Mouse (Mus musculus): ENCODE data around the gene 3110082I17Rik.
"Not testable (repeated sequence)": the region's sequence is repeated elsewhere in the genome, so short reads cannot be mapped to it uniquely, and the experiment has no call there.

The 3110082I17Rik gene

GRCm38 (mm10) chr5:139353496-139353895 is 106.8 kb downstream of the 3110082I17Rik start:
- no peak for DNase-seq (ENCODE audit: low spot score in 2 of 2)

- DNase-seq (ENCODE audit: low spot score in 2 of 2): no peak
These were observed 108.0 kb downstream of the 3110082I17Rik start, which contains the start of gene Cyp2w1 for GRCm38 (mm10) chr5:139352317-139352716. Cyp2w1 (plus strand) TSS chr5:139352617.

- no peak for DNase-seq (ENCODE audit: low spot score in 2 of 2)
These were observed 108.7 kb downstream of the 3110082I17Rik start for GRCm38 (mm10) chr5:139351628-139352027.

GRCm38 (mm10) chr5:139351134-139351533 is 109.2 kb downstream of the 3110082I17Rik start, which contains the start of gene Cox19:
Cox19 (minus strand) TSS chr5:139351418.
- DNase-seq (ENCODE audit: low spot score in 2 of 2): no peak

GRCm38 (mm10) chr5:139349713-139350112 is 110.6 kb downstream of the 3110082I17Rik start:
- no peak for DNase-seq (ENCODE audit: low spot score in 2 of 2)

- no peak for DNase-seq (ENCODE audit: low spot score in 2 of 2)
These were observed 113.1 kb downstream of the 3110082I17Rik start for GRCm38 (mm10) chr5:139347225-139347624.

- no peak for DNase-seq (ENCODE audit: low spot score in 2 of 2)
These were observed 115.0 kb downstream of the 3110082I17Rik start for GRCm38 (mm10) chr5:139345364-139345714.

GRCm38 (mm10) chr5:139344687-139345363 is 115.5 kb downstream of the 3110082I17Rik start:
- peak; percentile 94 to 98 for DNase-seq (ENCODE audit: low spot score in 2 of 2)

GRCm38 (mm10) chr5:139344021-139344686 is 116.2 kb downstream of the 3110082I17Rik start:
- DNase-seq (ENCODE audit: low spot score in 2 of 2): peak; percentile 63 to 78

- DNase-seq (ENCODE audit: low spot score in 2 of 2): no peak
These were observed 121.4 kb downstream of the 3110082I17Rik start for GRCm38 (mm10) chr5:139338891-139339290.

GRCm38 (mm10) chr5:139338403-139338802 is 121.9 kb downstream of the 3110082I17Rik start:
- no peak for DNase-seq (ENCODE audit: low spot score in 2 of 2)

- DNase-seq (ENCODE audit: low spot score in 2 of 2): no peak
These were observed 122.4 kb downstream of the 3110082I17Rik start for GRCm38 (mm10) chr5:139337826-139338370.

GRCm38 (mm10) chr5:139335634-139336033 is 124.7 kb downstream of the 3110082I17Rik start:
- DNase-seq (ENCODE audit: low spot score in 2 of 2): no peak

- DNase-seq (ENCODE audit: low spot score in 2 of 2): not testable (repeated sequence)
These were observed 125.9 kb downstream of the 3110082I17Rik start for GRCm38 (mm10) chr5:139334394-139334793.

GRCm38 (mm10) chr5:139333301-139334013 is 126.9 kb downstream of the 3110082I17Rik start:
- no peak for DNase-seq (ENCODE audit: low spot score in 2 of 2)

- DNase-seq (ENCODE audit: low spot score in 2 of 2): no peak
These were observed 127.6 kb downstream of the 3110082I17Rik start for GRCm38 (mm10) chr5:139332590-139333272.

GRCm38 (mm10) chr5:139331742-139332141 is 128.6 kb downstream of the 3110082I17Rik start:
- DNase-seq (ENCODE audit: low spot score in 2 of 2): peak; percentile 66 to 90

GRCm38 (mm10) chr5:139330766-139331165 is 129.6 kb downstream of the 3110082I17Rik start:
- no peak for DNase-seq (ENCODE audit: low spot score in 2 of 2)

GRCm38 (mm10) chr5:139327634-139328020 is 132.7 kb downstream of the 3110082I17Rik start:
- no peak for DNase-seq (ENCODE audit: low spot score in 2 of 2)

GRCm38 (mm10) chr5:139326986-139327633 is 133.2 kb downstream of the 3110082I17Rik start:
- DNase-seq (ENCODE audit: low spot score in 2 of 2): no peak

- no peak for DNase-seq (ENCODE audit: low spot score in 2 of 2)
These were observed 134.1 kb downstream of the 3110082I17Rik start for GRCm38 (mm10) chr5:139326111-139326696.

Measured in urinary bladder, postnatal 4 days (tissue).